Mouse (Mus musculus): ENCODE measurements around the gene Ctla4. TPM values are rescaled to one million over a fixed set of nuclear protein-coding genes. Genes with fewer than 3 reads are reported as not detected.

The Ctla4 gene
- polyA plus RNA-seq, 1 experiment from 2014 or later, result not detected

DNA sequence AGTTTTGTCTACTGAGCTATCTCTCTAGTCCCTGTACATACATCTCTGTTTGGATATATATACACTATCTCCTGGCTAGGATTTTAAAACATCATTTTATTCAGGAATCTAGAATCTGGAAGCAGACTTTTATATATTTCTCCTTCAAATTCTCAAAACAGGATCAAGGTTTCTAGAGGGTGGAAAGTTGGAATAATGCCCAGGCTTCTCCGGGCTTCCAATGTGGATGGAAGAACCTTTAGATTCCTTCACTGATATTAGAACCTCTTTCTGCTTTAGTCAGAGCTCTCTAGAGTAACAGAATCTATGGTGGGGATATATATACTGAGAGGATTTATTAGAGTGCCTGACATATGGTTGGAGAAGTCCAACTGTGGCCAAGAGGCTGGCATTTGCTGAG is 2.2 kb upstream of the Ctla4 start:
- ATAC-seq (ENCODE audit: low FRiP score), result no peak
- H3K4me3 ChIP-seq (replicated peaks; ENCODE audit: low read length), result no peak overlapping the region
- no peaks in the 10 kb centered on the region for H3K27me3 ChIP-seq (ENCODE audit: control insufficient read depth, insufficient read depth, low read length)
- no peak overlapping the region for H3K4me2 ChIP-seq (replicated peaks)
- no peak overlapping the region for H3K27ac ChIP-seq
- H3K4me1 ChIP-seq (replicated peaks; ENCODE audit: control insufficient read depth, insufficient read depth, low read length), result no peaks in the 10 kb centered on the region
- WGBS, result 100% methylated on average over 1 of the region's 1 CpGs
- no peaks in the 10 kb centered on the region for H3K36me3 ChIP-seq (replicated peaks; ENCODE audit: control insufficient read depth, insufficient read depth)
- no peak for DNase-seq (ENCODE audit: low spot score)
- no peak overlapping the region for H3K9ac ChIP-seq
- no peaks in the 10 kb centered on the region for H3K9me3 ChIP-seq (ENCODE audit: control insufficient read depth, low read length)

DNA sequence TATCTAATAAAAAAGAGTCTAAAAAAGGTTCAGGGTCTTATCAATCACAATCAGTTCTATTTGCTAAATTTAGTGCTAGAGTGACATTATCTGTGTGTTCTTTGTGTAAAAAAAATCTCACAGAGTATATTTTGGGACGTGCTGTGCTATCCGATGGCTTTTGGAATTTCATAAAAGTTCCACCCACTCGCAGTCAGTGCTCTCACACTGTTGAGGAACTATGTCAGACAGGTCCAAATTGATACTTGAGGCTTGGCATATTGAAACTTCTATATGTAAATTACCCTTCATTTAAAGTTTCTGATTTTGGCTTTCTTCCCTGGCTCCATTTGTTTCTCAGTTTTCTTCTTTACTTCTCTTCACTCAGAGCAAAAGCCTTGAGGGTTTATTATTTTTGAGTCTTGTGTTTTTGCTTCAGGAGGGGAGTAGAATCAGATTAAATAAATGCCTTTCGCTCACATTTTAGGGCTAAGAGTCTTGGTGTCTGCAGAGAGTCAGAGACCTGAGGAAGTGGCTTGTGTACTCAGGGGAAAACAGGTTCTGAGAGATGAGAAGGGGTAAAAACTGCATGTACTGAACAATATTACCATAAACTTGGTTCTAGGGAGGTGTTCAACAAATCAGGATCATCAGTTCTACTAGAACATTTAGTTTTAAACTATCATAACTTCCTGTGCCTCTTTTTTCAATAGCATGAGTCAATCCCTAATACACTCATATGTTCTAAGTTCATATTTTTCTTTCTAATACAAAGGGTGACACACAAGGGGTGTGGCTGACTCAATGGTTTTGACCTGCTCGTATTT is 11.5 kb downstream of the Ctla4 start:
- 92% methylated on average over 5 of the region's 5 CpGs for WGBS
- Histone ChIP-seq H3K4me2 (replicated peaks) (no peak overlapping the region), H3K4me3 (replicated peaks; ENCODE audit: low read length) (no peak overlapping the region), H3K36me3 (replicated peaks; ENCODE audit: control insufficient read depth, insufficient read depth) (no peaks in the 10 kb centered on the region), H3K4me1 (replicated peaks; ENCODE audit: control insufficient read depth, insufficient read depth, low read length) (no peaks in the 10 kb centered on the region), H3K9ac (no peak overlapping the region), H3K27ac (no peak overlapping the region), H3K27me3 (ENCODE audit: control insufficient read depth, insufficient read depth, low read length) (no peaks in the 10 kb centered on the region), H3K9me3 (ENCODE audit: control insufficient read depth, low read length) (no peaks in the 10 kb centered on the region)
- no peak for ATAC-seq (ENCODE audit: low FRiP score)
- no peak for DNase-seq (ENCODE audit: low spot score)

DNA sequence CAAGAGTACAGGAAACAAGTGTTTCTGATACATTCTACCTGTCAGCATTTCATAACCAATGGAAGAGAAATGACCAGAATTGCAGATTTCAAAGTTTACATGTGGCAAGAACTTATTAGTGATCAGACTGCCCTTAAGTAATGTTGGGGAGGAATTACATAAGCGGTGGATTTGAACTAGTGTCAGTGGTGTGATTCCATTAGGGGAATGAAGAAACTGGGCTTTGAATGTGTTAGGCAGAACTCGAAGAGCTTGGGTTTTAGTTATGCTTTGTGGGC is 12.1 kb downstream of the Ctla4 start:
- no peak overlapping the region for H3K4me3 ChIP-seq (replicated peaks; ENCODE audit: low read length)
- WGBS, result 83% methylated on average over 2 of the region's 2 CpGs
- H3K9ac ChIP-seq, result no peak overlapping the region
- H3K4me2 ChIP-seq (replicated peaks), result no peak overlapping the region
- no peaks in the 10 kb centered on the region for H3K4me1 ChIP-seq (replicated peaks; ENCODE audit: control insufficient read depth, insufficient read depth, low read length)
- no peaks in the 10 kb centered on the region for H3K27me3 ChIP-seq (ENCODE audit: control insufficient read depth, insufficient read depth, low read length)
- DNase-seq (ENCODE audit: low spot score) (no peak), ATAC-seq (ENCODE audit: low FRiP score) (no peak)
- no peaks in the 10 kb centered on the region for H3K36me3 ChIP-seq (replicated peaks; ENCODE audit: control insufficient read depth, insufficient read depth)
- no peaks in the 10 kb centered on the region for H3K9me3 ChIP-seq (ENCODE audit: control insufficient read depth, low read length)
- H3K27ac ChIP-seq, result no peak overlapping the region

DNA sequence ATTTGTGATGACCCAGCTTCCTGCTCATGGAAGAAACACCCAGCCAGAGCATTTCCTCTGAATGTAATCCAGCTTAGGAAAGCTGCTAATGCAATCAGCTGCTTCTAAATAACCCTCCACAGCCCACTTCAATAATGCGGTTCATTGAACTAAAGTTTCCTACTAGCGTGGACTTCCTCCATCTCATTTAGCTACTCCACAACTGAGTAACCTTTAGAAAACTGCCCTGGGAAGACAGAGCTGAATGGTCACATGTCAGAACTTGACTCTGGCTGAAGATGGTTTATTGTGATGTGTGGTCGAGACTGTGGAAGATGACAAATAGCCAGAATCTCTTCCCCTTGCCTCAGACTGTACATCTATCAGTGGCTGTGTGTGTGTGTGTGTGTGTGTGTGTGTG is 12.4 kb downstream of the Ctla4 start:
- Histone ChIP-seq H3K4me1 (replicated peaks; ENCODE audit: control insufficient read depth, insufficient read depth, low read length) (no peaks in the 10 kb centered on the region), H3K9ac (no peak overlapping the region), H3K27ac (no peak overlapping the region), H3K4me2 (replicated peaks) (no peak overlapping the region), H3K9me3 (ENCODE audit: control insufficient read depth, low read length) (no peaks in the 10 kb centered on the region), H3K4me3 (replicated peaks; ENCODE audit: low read length) (no peak overlapping the region), H3K27me3 (ENCODE audit: control insufficient read depth, insufficient read depth, low read length) (no peaks in the 10 kb centered on the region), H3K36me3 (replicated peaks; ENCODE audit: control insufficient read depth, insufficient read depth) (no peaks in the 10 kb centered on the region)
- 78% methylated on average over 3 of the region's 3 CpGs for WGBS
- DNase-seq (ENCODE audit: low spot score) (no peak), ATAC-seq (ENCODE audit: low FRiP score) (no peak)

DNA sequence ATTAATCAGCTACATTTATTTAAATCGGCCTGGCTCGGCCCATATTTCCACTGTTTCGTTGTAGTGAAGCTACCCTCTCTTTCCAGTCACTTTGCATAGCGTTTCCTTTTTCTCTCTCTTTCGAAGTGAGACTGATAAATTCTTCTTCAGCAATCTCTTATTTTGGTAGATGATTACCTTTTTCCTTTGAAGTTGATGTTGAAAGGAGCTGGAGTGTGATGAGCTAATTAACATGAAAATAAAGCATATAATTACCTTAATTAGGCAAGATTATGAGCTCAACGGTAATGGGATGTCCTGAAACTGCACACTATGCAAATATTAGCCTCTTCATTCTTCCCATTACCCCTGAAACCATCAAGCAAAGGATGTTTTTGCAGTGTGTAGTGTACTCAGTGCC is 15.7 kb downstream of the Ctla4 start:
- Histone ChIP-seq H3K9ac (no peak overlapping the region), H3K27me3 (ENCODE audit: control insufficient read depth, insufficient read depth, low read length) (no peaks in the 10 kb centered on the region), H3K36me3 (replicated peaks; ENCODE audit: control insufficient read depth, insufficient read depth) (no peaks in the 10 kb centered on the region), H3K4me1 (replicated peaks; ENCODE audit: control insufficient read depth, insufficient read depth, low read length) (no peaks in the 10 kb centered on the region), H3K27ac (0 out of 2 replicates have a peak overlapping the region, but pooled peaks have one; percentile 38), H3K9me3 (ENCODE audit: control insufficient read depth, low read length) (no peaks in the 10 kb centered on the region), H3K4me3 (replicated peaks; ENCODE audit: low read length) (no peak overlapping the region), H3K4me2 (replicated peaks) (no peak overlapping the region)
- 50% methylated on average over 6 of the region's 6 CpGs for WGBS
- no peak for DNase-seq (ENCODE audit: low spot score)
- peak; percentile 68; the same call in 1 of the 2 replicates for ATAC-seq (ENCODE audit: low FRiP score)

DNA sequence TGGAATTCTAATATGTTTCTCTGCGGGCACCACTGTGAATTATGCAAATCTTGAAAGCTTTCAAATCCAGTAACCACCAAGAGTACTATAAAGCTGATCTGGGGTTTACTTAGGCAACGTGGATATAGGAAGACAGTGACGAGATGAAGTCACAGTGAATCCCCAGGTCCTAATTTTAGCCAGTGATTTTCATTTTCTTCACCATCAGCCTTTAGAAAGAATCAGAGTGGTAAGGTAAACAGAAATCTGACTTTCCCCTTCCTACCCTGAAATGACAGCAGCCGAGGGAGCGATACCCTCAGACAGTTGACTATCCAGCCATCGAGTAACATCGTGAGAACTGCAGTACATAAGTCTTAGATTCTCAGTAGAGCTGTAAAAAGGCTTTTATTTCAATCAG is 16.3 kb downstream of the Ctla4 start:
- no peaks in the 10 kb centered on the region for H3K9me3 ChIP-seq (ENCODE audit: control insufficient read depth, low read length)
- no peak overlapping the region for H3K9ac ChIP-seq
- H3K36me3 ChIP-seq (replicated peaks; ENCODE audit: control insufficient read depth, insufficient read depth), result no peaks in the 10 kb centered on the region
- H3K4me2 ChIP-seq (replicated peaks), result no peak overlapping the region
- no peak overlapping the region for H3K27ac ChIP-seq
- 84% methylated on average over 7 of the region's 7 CpGs for WGBS
- no peaks in the 10 kb centered on the region for H3K4me1 ChIP-seq (replicated peaks; ENCODE audit: control insufficient read depth, insufficient read depth, low read length)
- DNase-seq (ENCODE audit: low spot score), result no peak
- ATAC-seq (ENCODE audit: low FRiP score), result no peak
- H3K4me3 ChIP-seq (replicated peaks; ENCODE audit: low read length), result no peak overlapping the region
- no peaks in the 10 kb centered on the region for H3K27me3 ChIP-seq (ENCODE audit: control insufficient read depth, insufficient read depth, low read length)

DNA sequence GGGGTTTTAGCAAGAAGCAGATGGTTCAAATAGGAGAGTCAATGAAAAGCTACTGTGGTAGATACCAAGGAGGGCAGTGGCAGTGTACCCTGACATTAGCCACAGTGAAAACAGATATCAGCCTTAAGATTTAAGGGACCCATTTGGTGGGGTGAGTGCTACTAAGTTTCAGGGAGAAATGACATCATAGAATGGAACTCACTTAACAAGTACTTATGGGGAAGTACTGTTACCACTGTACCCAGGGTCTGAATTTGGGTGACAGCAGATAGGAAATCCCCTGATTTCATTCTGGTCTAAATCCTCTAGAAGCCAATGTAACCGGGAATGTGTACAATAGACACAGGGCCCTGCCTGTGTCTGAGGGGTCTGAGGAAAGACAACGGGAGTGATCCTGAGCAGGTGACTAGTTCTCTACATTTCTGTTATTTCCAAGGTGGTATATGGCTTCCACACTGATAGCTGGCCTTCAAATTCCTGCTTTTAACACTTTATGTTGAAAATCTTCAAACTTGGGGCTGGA is 17.7 kb downstream of the Ctla4 start:
- H3K9ac ChIP-seq, result no peak overlapping the region
- H3K4me3 ChIP-seq (replicated peaks; ENCODE audit: low read length), result no peak overlapping the region
- no peak overlapping the region for H3K4me2 ChIP-seq (replicated peaks)
- ATAC-seq (ENCODE audit: low FRiP score) (no peak), DNase-seq (ENCODE audit: low spot score) (no peak)
- 90% methylated on average over 2 of the region's 2 CpGs for WGBS
- H3K27me3 ChIP-seq (ENCODE audit: control insufficient read depth, insufficient read depth, low read length), result no peaks in the 10 kb centered on the region
- H3K27ac ChIP-seq, result no peak overlapping the region
- H3K4me1 ChIP-seq (replicated peaks; ENCODE audit: control insufficient read depth, insufficient read depth, low read length), result no peaks in the 10 kb centered on the region
- no peaks in the 10 kb centered on the region for H3K9me3 ChIP-seq (ENCODE audit: control insufficient read depth, low read length)
- no peaks in the 10 kb centered on the region for H3K36me3 ChIP-seq (replicated peaks; ENCODE audit: control insufficient read depth, insufficient read depth)

DNA sequence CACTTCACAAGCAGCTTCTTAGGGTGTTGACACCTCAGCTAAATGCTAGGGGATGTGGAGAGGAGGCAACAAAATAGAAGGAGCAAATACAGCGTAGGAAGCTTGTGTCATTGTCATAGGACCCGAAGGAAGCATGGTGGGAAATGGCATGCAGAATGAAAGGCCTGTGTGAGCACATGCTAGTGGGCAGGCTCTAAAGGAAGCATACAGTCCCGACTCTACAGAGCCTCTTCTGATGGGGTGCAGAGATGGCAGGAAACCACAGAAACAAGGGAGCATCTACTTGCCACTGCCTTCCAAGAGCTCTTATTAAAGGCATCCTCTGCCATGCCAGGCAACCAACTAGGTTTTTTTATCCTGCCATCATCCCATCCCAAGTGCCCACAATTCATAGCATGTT is 20.7 kb downstream of the Ctla4 start:
- no peak for DNase-seq (ENCODE audit: low spot score)
- H3K27me3 ChIP-seq (ENCODE audit: control insufficient read depth, insufficient read depth, low read length), result no peaks in the 10 kb centered on the region
- H3K27ac ChIP-seq, result no peak overlapping the region
- H3K36me3 ChIP-seq (replicated peaks; ENCODE audit: control insufficient read depth, insufficient read depth), result no peaks in the 10 kb centered on the region
- 85% methylated on average over 3 of the region's 3 CpGs for WGBS
- H3K9me3 ChIP-seq (ENCODE audit: control insufficient read depth, low read length), result no peaks in the 10 kb centered on the region
- H3K4me3 ChIP-seq (replicated peaks; ENCODE audit: low read length), result no peak overlapping the region
- no peak for ATAC-seq (ENCODE audit: low FRiP score)
- no peaks in the 10 kb centered on the region for H3K4me1 ChIP-seq (replicated peaks; ENCODE audit: control insufficient read depth, insufficient read depth, low read length)
- no peak overlapping the region for H3K9ac ChIP-seq
- H3K4me2 ChIP-seq (replicated peaks), result no peak overlapping the region

DNA sequence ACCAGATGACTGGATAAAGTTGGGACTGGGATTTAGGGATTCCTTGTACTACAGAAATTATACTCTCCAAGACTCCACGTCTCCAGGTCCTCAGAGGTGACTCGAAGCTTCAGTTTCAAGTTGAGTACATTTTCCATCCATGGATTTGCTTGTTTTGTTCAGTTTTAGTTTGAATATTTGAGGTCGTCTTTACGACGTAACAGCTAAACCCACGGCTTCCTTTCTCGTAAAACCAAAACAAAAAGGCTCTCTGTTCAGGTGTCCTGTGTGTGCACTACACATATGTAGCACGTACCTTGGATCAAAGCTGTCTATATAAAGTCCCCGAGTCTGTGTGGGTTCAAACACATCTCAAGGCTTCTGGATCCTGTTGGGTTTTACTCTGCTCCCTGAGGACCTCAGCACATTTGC is 22.0 kb downstream of the Ctla4 start:
- H3K4me1 ChIP-seq (replicated peaks; ENCODE audit: control insufficient read depth, insufficient read depth, low read length), result no peaks in the 10 kb centered on the region
- no peak overlapping the region for H3K4me2 ChIP-seq (replicated peaks)
- DNase-seq (ENCODE audit: low spot score) (no peak), ATAC-seq (ENCODE audit: low FRiP score) (no peak)
- WGBS, result 93% methylated on average over 9 of the region's 9 CpGs
- H3K27me3 ChIP-seq (ENCODE audit: control insufficient read depth, insufficient read depth, low read length), result no peaks in the 10 kb centered on the region
- no peak overlapping the region for H3K9ac ChIP-seq
- H3K27ac ChIP-seq, result no peak overlapping the region
- no peaks in the 10 kb centered on the region for H3K9me3 ChIP-seq (ENCODE audit: control insufficient read depth, low read length)
- no peaks in the 10 kb centered on the region for H3K36me3 ChIP-seq (replicated peaks; ENCODE audit: control insufficient read depth, insufficient read depth)
- no peak overlapping the region for H3K4me3 ChIP-seq (replicated peaks; ENCODE audit: low read length)

DNA sequence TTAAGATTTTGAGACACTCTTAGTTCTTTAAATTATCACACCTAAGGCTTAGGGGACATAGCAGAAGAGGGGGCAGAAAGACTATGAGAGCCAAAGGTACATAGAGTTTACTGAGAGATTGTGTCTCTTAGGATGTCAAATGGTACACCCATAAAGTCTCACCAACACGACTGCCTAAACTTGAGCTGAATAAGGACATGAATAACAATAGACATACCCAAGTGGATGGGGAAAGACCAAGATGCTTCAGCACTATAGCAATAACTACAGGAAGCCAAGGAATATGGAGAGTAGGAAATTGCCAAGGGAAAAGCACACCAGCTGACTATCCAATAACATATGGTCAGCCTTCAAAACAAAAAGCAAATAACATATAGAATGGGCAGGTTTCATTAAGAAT is 22.9 kb downstream of the Ctla4 start:
- H3K27ac ChIP-seq, result no peak overlapping the region
- no peaks in the 10 kb centered on the region for H3K27me3 ChIP-seq (ENCODE audit: control insufficient read depth, insufficient read depth, low read length)
- WGBS, result 66% methylated on average over 1 of the region's 1 CpGs
- ATAC-seq (ENCODE audit: low FRiP score) (no peak), DNase-seq (ENCODE audit: low spot score) (no peak)
- H3K9me3 ChIP-seq (ENCODE audit: control insufficient read depth, low read length), result no peaks in the 10 kb centered on the region
- H3K4me3 ChIP-seq (replicated peaks; ENCODE audit: low read length), result no peak overlapping the region
- no peak overlapping the region for H3K9ac ChIP-seq
- no peaks in the 10 kb centered on the region for H3K4me1 ChIP-seq (replicated peaks; ENCODE audit: control insufficient read depth, insufficient read depth, low read length)
- H3K4me2 ChIP-seq (replicated peaks), result no peak overlapping the region
- no peaks in the 10 kb centered on the region for H3K36me3 ChIP-seq (replicated peaks; ENCODE audit: control insufficient read depth, insufficient read depth)

Measured in hindbrain, embryonic 14.5 days (tissue).